Mouse (Mus musculus) CH12.LX (cell line): ENCODE results near the gene Acad12. TPM values are rescaled to one million over a fixed set of nuclear protein-coding genes. Genes with fewer than 3 reads are reported as not detected.

Experiments used
- DNase-seq: peaks from one replicate; pipeline ENCODE4 v3.0.0-alpha.2; 2013; ENCODE audit errors: extremely low read depth
- H3K27ac ChIP-seq: 2 replicates; pipeline ENCODE4 v1.5.1; 2012; ENCODE audit warnings: low read depth, mild to moderate bottlenecking, control low read depth, moderate library complexity; ENCODE audit not compliant: insufficient read depth
- H3K27me3 ChIP-seq: replicated peaks from 2 replicates; pipeline ENCODE3; 2012; ENCODE audit warnings: inconsistent platforms
- H3K36me3 ChIP-seq, 2 experiments: replicated peaks in 1 of 2; 2 replicates each; pipeline versions ENCODE3 to v1.6.1; 2012; ENCODE audit warnings: inconsistent platforms in 1 of 2, low read length in 1 of 2, mild to moderate bottlenecking in 1 of 2, mixed read lengths in 1 of 2, moderate library complexity in 1 of 2; ENCODE audit not compliant: control insufficient read depth in 1 of 2, insufficient read depth in 1 of 2
- H3K4me1 ChIP-seq, 2 experiments: 2 replicates each; pipeline ENCODE4 v1.6.1; 2012; ENCODE audit warnings: inconsistent platforms in 1 of 2, moderate library complexity in 1 of 2; ENCODE audit not compliant: insufficient read depth in 2 of 2, control insufficient read depth in 1 of 2
- H3K4me2 ChIP-seq: 2 replicates; pipeline ENCODE4 v1.6.1; 2012; ENCODE audit warnings: low read depth, mild to moderate bottlenecking, control low read depth; ENCODE audit not compliant: poor library complexity, insufficient read depth, severe bottlenecking
- H3K4me3 ChIP-seq, 3 experiments: fragments of 150-350 bp in 1 of 3; sonication (generic) in 1 of 3; replicated peaks in 1 of 3; 2 replicates each; pipeline versions ENCODE3 to v1.5.1; 2011 to 2012; ENCODE audit warnings: low read depth in 2 of 3, low read length in 2 of 3, mild to moderate bottlenecking in 2 of 3, moderate library complexity in 2 of 3, control low read depth in 1 of 3, improper control_type of control experiment in 1 of 3, inconsistent platforms in 1 of 3, mixed read lengths in 1 of 3; ENCODE audit not compliant: poor library complexity in 1 of 3
- H3K79me2 ChIP-seq: replicated peaks from 2 replicates; pipeline ENCODE4 v1.6.1; 2012; ENCODE audit warnings: mild to moderate bottlenecking, moderate library complexity; ENCODE audit not compliant: control insufficient read depth, poor library complexity, insufficient read depth, severe bottlenecking; ENCODE audit errors: extremely low read depth
- H3K9ac ChIP-seq: 2 replicates; pipeline ENCODE4 v1.6.1; 2012; ENCODE audit warnings: low read depth, mild to moderate bottlenecking, control low read depth, moderate library complexity; ENCODE audit not compliant: insufficient read depth
- H3K9me3 ChIP-seq: replicated peaks from 2 replicates; pipeline ENCODE3; 2012; ENCODE audit warnings: low read length, inconsistent platforms, mixed read lengths
- BHLHE40 ChIP-seq: IDR thresholded peaks from 2 replicates; pipeline ENCODE4 v1.6.1; 2011; ENCODE audit warnings: mild to moderate bottlenecking, low read depth, low read length, improper control_type of control experiment
- CHD1 ChIP-seq: IDR thresholded peaks from 2 replicates; pipeline ENCODE4 v1.6.1; 2012; ENCODE audit warnings: low read depth, low read length, improper control_type of control experiment, inconsistent platforms
- CHD2 ChIP-seq: IDR thresholded peaks from 2 replicates; pipeline ENCODE4 v1.6.1; 2011; ENCODE audit warnings: low read length, improper control_type of control experiment
- CTCF ChIP-seq, 2 experiments: IDR thresholded peaks in 1 of 2; conservative IDR thresholded peaks in 1 of 2; 2 replicates each; pipeline ENCODE4 v1.5.1; 2011 to 2012; ENCODE audit warnings: low read depth in 2 of 2, low read length in 2 of 2, improper control_type of control experiment in 1 of 2, inconsistent platforms in 1 of 2, mild to moderate bottlenecking in 1 of 2, moderate library complexity in 1 of 2
- E2F4 ChIP-seq: IDR thresholded peaks from 2 replicates; pipeline ENCODE4 v1.6.1; 2011; ENCODE audit warnings: low read depth, low read length, improper control_type of control experiment; ENCODE audit not compliant: insufficient replicate concordance
- ELF1 ChIP-seq: IDR thresholded peaks from 2 replicates; pipeline ENCODE4 v1.6.1; 2014; ENCODE audit warnings: low read depth, mild to moderate bottlenecking, inconsistent platforms, low read length, improper control_type of control experiment
- EP300 ChIP-seq: IDR thresholded peaks from 2 replicates; pipeline ENCODE4 v1.6.1; 2011; ENCODE audit warnings: low read length, improper control_type of control experiment
- ETS1 ChIP-seq: conservative IDR thresholded peaks from 2 replicates; pipeline ENCODE4 v1.6.1; 2012; ENCODE audit warnings: low read depth, mild to moderate bottlenecking, inconsistent platforms, low read length, improper control_type of control experiment, moderate library complexity
- HCFC1 ChIP-seq: IDR thresholded peaks from 2 replicates; pipeline ENCODE4 v1.6.1; 2012; ENCODE audit warnings: low read depth, mild to moderate bottlenecking, inconsistent platforms, low read length, improper control_type of control experiment
- IRF4 ChIP-seq: IDR thresholded peaks from 2 replicates; pipeline ENCODE4 v1.6.1; 2014; ENCODE audit warnings: low read depth, mild to moderate bottlenecking, inconsistent platforms, low read length, improper control_type of control experiment
- JUN ChIP-seq: IDR thresholded peaks from 2 replicates; pipeline ENCODE4 v1.6.1; 2011; ENCODE audit warnings: low read depth, mild to moderate bottlenecking, low read length, improper control_type of control experiment, moderate library complexity; ENCODE audit not compliant: insufficient read depth
- JUND ChIP-seq: conservative IDR thresholded peaks from 2 replicates; pipeline ENCODE4 v1.6.1; 2011; ENCODE audit warnings: low read depth, low read length, improper control_type of control experiment
- MAFK ChIP-seq: IDR thresholded peaks from 2 replicates; pipeline ENCODE4 v1.6.1; 2011; ENCODE audit warnings: low read length, improper control_type of control experiment; ENCODE audit not compliant: insufficient replicate concordance
- MAZ ChIP-seq: IDR thresholded peaks from 2 replicates; pipeline ENCODE4 v1.6.1; 2012; ENCODE audit warnings: low read depth, mild to moderate bottlenecking, inconsistent platforms, low read length, improper control_type of control experiment, moderate library complexity
- MXI1 ChIP-seq: IDR thresholded peaks from 2 replicates; pipeline ENCODE4 v1.6.1; 2011; ENCODE audit warnings: mild to moderate bottlenecking, low read depth, low read length, improper control_type of control experiment
- NELFE ChIP-seq: IDR thresholded peaks from 2 replicates; pipeline ENCODE4 v1.6.1; 2011; ENCODE audit warnings: low read depth, low read length, improper control_type of control experiment
- PAX5 ChIP-seq: IDR thresholded peaks from 2 replicates; pipeline ENCODE4 v1.6.1; 2012; ENCODE audit warnings: low read length, inconsistent platforms, mixed read lengths
- POLR2A ChIP-seq: IDR thresholded peaks from 2 replicates; pipeline ENCODE4 v1.6.1; 2011; ENCODE audit warnings: low read depth, mild to moderate bottlenecking, improper control_type of control experiment, low read length
- POLR2AphosphoS2 ChIP-seq: IDR thresholded peaks from 2 replicates; pipeline ENCODE4 v1.6.1; 2011; ENCODE audit warnings: low read depth, low read length, improper control_type of control experiment
- RAD21 ChIP-seq: IDR thresholded peaks from 2 replicates; pipeline ENCODE4 v1.6.1; 2011; ENCODE audit warnings: low read depth, mild to moderate bottlenecking, low read length, improper control_type of control experiment, moderate library complexity
- RCOR1 ChIP-seq: conservative IDR thresholded peaks from 2 replicates; pipeline ENCODE4 v1.6.1; 2012; ENCODE audit warnings: low read depth, mild to moderate bottlenecking, inconsistent platforms, low read length, improper control_type of control experiment
- SIN3A ChIP-seq: IDR thresholded peaks from 2 replicates; pipeline ENCODE4 v1.6.1; 2012; ENCODE audit warnings: low read length, improper control_type of control experiment, inconsistent platforms
- SMC3 ChIP-seq: IDR thresholded peaks from 2 replicates; pipeline ENCODE4 v1.6.1; 2011; ENCODE audit warnings: low read depth, low read length, improper control_type of control experiment
- TBP ChIP-seq: conservative IDR thresholded peaks from 2 replicates; pipeline ENCODE4 v1.6.1; 2011; ENCODE audit warnings: low read depth, low read length, improper control_type of control experiment
- TCF12 ChIP-seq: IDR thresholded peaks from 2 replicates; pipeline ENCODE4 v1.6.1; 2014; ENCODE audit warnings: low read depth, mild to moderate bottlenecking, inconsistent platforms, low read length, improper control_type of control experiment
- UBTF ChIP-seq: IDR thresholded peaks from 2 replicates; pipeline ENCODE4 v1.6.1; 2012; ENCODE audit warnings: low read depth, mild to moderate bottlenecking, inconsistent platforms, low read length, improper control_type of control experiment, moderate library complexity
- USF1 ChIP-seq: IDR thresholded peaks from 2 replicates; pipeline ENCODE4 v1.6.1; 2014; ENCODE audit warnings: low read depth, mild to moderate bottlenecking, inconsistent platforms, low read length, improper control_type of control experiment
- USF2 ChIP-seq: conservative IDR thresholded peaks from 2 replicates; pipeline ENCODE4 v1.6.1; 2011; ENCODE audit warnings: low read depth, low read length, improper control_type of control experiment
- ZC3H11A ChIP-seq: IDR thresholded peaks from 2 replicates; pipeline ENCODE4 v1.6.1; 2012; ENCODE audit warnings: low read depth, mild to moderate bottlenecking, inconsistent platforms, low read length, improper control_type of control experiment
- ZKSCAN1 ChIP-seq: IDR thresholded peaks from 2 replicates; pipeline ENCODE4 v1.6.1; 2012; ENCODE audit warnings: low read depth, inconsistent platforms, low read length, improper control_type of control experiment, borderline replicate concordance
- ZNF384 ChIP-seq: IDR thresholded peaks from 2 replicates; pipeline ENCODE4 v1.6.1; 2012; ENCODE audit warnings: low read depth, low read length, improper control_type of control experiment, inconsistent platforms
- dilution Hi-C: fragments of 300-500 bp; cut with MboI; formaldehyde crosslinking; loops from 2 replicates; pipeline ENCODE4 v1.14.3; 2020; ENCODE audit warnings: low sequenced_read_pairs; ENCODE audit not compliant: extremely low pct_unique_long_range_greater_than_20kb, extremely low pct_ligation_motif_present
- in situ Hi-C: fragments of 300-500 bp; cut with MboI; formaldehyde crosslinking; loops from 3 replicates; pipeline ENCODE4 v1.14.3; 2019; ENCODE audit warnings: low sequenced_read_pairs, low pct_ligation_motif_present, low pct_unique_long_range_greater_than_20kb, mixed read lengths
- polyA plus RNA-seq: library from polyadenylated mRNA; unstranded; fragments of >175 nt; gene quantifications from 2 replicates; pipeline ENCODE4 v1.2.1, GENCODE M21; 2012; ENCODE audit warnings: low read depth; ENCODE audit not compliant: insufficient read length
- total RNA-seq, 2 experiments: library from RNA; depleted of rRNA; stranded (reverse); fragments of 300-350 nt in 1 of 2; fragments of >200 nt in 1 of 2; gene quantifications; 2 replicates each; pipeline ENCODE4 v1.2.3; 2012 to 2014

Gene Acad12
- total and polyA plus RNA-seq, 3 experiments: 1.9 to 4.1 (median 2.3) TPM

DNA sequence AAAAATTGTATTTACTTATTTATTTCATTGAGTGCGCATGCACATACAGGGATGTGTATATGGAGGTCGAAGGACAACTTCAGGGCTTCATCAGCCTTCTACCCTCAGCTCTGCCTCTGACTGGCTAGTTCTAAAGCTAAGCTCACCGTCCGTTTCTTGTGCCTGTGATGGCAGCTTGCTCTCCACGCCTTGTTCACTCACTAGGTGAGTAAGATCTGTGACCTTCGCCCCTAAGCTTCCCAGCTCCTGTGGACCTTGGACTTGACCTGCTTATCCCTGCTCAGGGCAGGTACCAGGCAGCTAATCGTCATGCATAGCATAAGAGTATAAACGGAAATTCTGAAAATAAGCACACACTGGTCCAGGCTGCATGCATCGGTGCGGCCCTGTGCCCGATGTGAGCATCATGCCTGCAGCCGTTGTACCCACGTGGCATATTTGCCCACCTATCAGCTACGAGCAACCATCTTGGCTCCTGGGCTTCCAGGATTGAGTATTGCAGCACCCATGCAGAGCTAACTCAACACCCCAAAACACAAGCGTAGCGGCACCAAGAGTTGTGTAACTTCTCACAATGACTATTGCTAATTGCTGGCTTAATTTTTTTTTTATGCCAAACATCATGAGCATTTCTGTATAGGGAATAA is 52.6 kb downstream of the Acad12 start:
- in situ Hi-C loops: loop anchor here (5.0 kb wide), 1 partner anchor 41 kb away; no protein-coding TSS in a partner anchor
- no peak for DNase-seq
- dilution Hi-C loops: no loop called here
- peaks cover 3% of the 10 kb centered on the region for H3K9me3 ChIP-seq
- no peak overlapping the region for H3K4me3 ChIP-seq
- no peaks in the 10 kb centered on the region for H3K27me3 ChIP-seq
- peaks cover 9 to 46% of the 10 kb centered on the region in 2 experiments for H3K36me3 ChIP-seq
- no peak overlapping the region for H3K4me2 ChIP-seq
- peaks cover 0 to 11% of the 10 kb centered on the region in 2 experiments; a peak in 2 of 4 replicates for H3K4me1 ChIP-seq
- H3K27ac ChIP-seq: no peak overlapping the region
- TF ChIP-seq MAFK (no peak), ETS1 (no peak), SMC3 (no peak), JUN (no peak), EP300 (no peak), UBTF (no peak)
- no peak overlapping the region for H3K9ac ChIP-seq
- no peaks in the 10 kb centered on the region for H3K79me2 ChIP-seq

DNA sequence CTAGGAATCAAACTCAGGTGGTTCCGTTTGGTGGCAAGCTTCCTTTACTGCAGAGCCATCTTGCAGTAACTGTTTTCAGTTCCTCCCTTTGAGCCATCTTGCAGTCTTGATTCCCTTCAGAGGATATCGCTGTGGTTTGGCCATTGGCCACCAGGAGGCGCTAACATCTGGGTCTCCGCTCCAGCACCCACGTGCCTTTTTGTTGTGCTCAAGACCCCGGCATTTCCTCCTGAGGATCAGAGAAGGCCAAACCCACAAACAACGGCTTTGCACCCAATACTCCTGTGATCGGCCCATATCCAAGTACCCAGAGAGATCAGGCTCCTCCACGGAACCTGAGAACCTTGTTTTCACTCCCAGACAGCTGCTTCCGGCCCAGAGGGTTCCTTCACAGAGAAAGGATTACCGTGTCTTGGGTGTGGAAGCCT is 54.3 kb downstream of the Acad12 start:
- dilution Hi-C loops: no loop called here
- no peak overlapping the region for H3K9ac ChIP-seq
- TF ChIP-seq RAD21: peak; percentile 70
- no peak for TF ChIP-seq CHD1
- peak; percentile 72 for TF ChIP-seq USF1
- 0 out of 2 replicates have a peak, but pooled peaks have one; percentile 40 for TF ChIP-seq ZC3H11A
- no peak for TF ChIP-seq JUN
- no peak for TF ChIP-seq PAX5
- TF ChIP-seq HCFC1: no peak; the same call in 1 of the 2 replicates
- TF ChIP-seq CTCF (conservative IDR thresholded peaks at IDR 0.05 in 1 of 2, IDR thresholded peaks at IDR 0.05 in 1 of 2; ENCODE audit: low read depth in 2 of 2, low read length in 2 of 2): peak; percentile 94 to 96
- peak; percentile 37 for TF ChIP-seq ETS1
- peak; percentile 84 for TF ChIP-seq EP300
- TF ChIP-seq E2F4: no peak
- no peak for TF ChIP-seq JUND
- no peak for TF ChIP-seq POLR2AphosphoS2
- peak; percentile 97 for TF ChIP-seq MXI1
- 0 out of 2 replicates have a peak, but pooled peaks have one; percentile 5 for TF ChIP-seq CHD2
- peak; percentile 93 for TF ChIP-seq BHLHE40
- peak; percentile 57 for TF ChIP-seq ELF1
- peak; percentile 82; the same call in 1 of the 2 replicates for TF ChIP-seq TCF12
- no peak for TF ChIP-seq TBP
- peak; percentile 20; the same call in 1 of the 2 replicates for TF ChIP-seq MAZ
- no peak for TF ChIP-seq ZNF384
- peak; percentile 94 for TF ChIP-seq SMC3
- TF ChIP-seq SIN3A: peak; percentile 89
- TF ChIP-seq USF2: peak; percentile 47
- no peak for TF ChIP-seq ZKSCAN1
- peak; percentile 95 for TF ChIP-seq IRF4
- TF ChIP-seq RCOR1: no peak
- TF ChIP-seq UBTF: no peak
- TF ChIP-seq POLR2A: peak; percentile 39; the same call in 1 of the 2 replicates
- peak; percentile 55; the same call in 1 of the 2 replicates for TF ChIP-seq NELFE

More for the DNA sequence above, 54.3 kb downstream of the Acad12 start:
- peak; percentile 96 for DNase-seq
- Histone ChIP-seq H3K9me3 (peaks cover 3% of the 10 kb centered on the region), H3K4me1 (peaks cover 0 to 11% of the 10 kb centered on the region in 2 experiments; a peak in 2 of 4 replicates), H3K79me2 (no peaks in the 10 kb centered on the region), H3K36me3 (peaks cover 5 to 30% of the 10 kb centered on the region in 2 experiments), H3K4me3 (no peak overlapping the region), H3K4me2 (peak overlapping the region; percentile 27; the same call in 1 of the 2 replicates), H3K27me3 (no peaks in the 10 kb centered on the region), H3K27ac (no peak overlapping the region)
- in situ Hi-C loops: no loop called here
